Mouse (Mus musculus) neural tube, embryonic 14.5 days (tissue): ENCODE measurements around the gene 2010111I01Rik. TPM values are rescaled to one million over a fixed set of nuclear protein-coding genes. Genes with fewer than 3 reads are reported as not detected.
A peak's percentile ranks its signal among the peaks of the same experiment; 100 is the strongest.
"Not testable (repeated sequence)": the region's sequence is repeated elsewhere in the genome, so short reads cannot be mapped to it uniquely, and the experiment has no call there.

Source experiments
- ATAC-seq: fragments of 200-750 bp; cut with Nextera tagmentation; 2 replicates; pipeline ENCODE4 v1.8.0; 2017; ENCODE audit warnings: low read depth, mild to moderate bottlenecking, moderate TSS enrichment, moderate library complexity
- H3K27ac ChIP-seq: fragments of 300-500 bp; sonication (generic); 2 replicates; pipeline ENCODE4 v1.5.1; 2014; ENCODE audit warnings: low read depth, mild to moderate bottlenecking, control low read depth, low read length, moderate library complexity, mixed read lengths
- H3K27me3 ChIP-seq: fragments of 300-500 bp; sonication (generic); 2 replicates; pipeline ENCODE4 v1.6.1; 2014; ENCODE audit warnings: low read length; ENCODE audit not compliant: control insufficient read depth, insufficient read depth
- H3K36me3 ChIP-seq: fragments of 300-500 bp; sonication (generic); 2 replicates; pipeline ENCODE4 v1.6.1; 2014; ENCODE audit warnings: low read length, mixed read lengths; ENCODE audit not compliant: control insufficient read depth, insufficient read depth
- H3K4me1 ChIP-seq: fragments of 300-500 bp; sonication (generic); 2 replicates; pipeline ENCODE4 v1.6.1; 2014; ENCODE audit warnings: low read length; ENCODE audit not compliant: control insufficient read depth, insufficient read depth
- H3K4me2 ChIP-seq: fragments of 300-500 bp; sonication (generic); 2 replicates; pipeline ENCODE4 v1.6.1; 2014; ENCODE audit warnings: mild to moderate bottlenecking, low read depth, low read length, control low read depth
- H3K4me3 ChIP-seq: fragments of 300-500 bp; sonication (generic); 2 replicates; pipeline ENCODE4 v1.5.1; 2014; ENCODE audit warnings: low read depth, low read length, control low read depth, mixed read lengths
- H3K9ac ChIP-seq: fragments of 300-500 bp; sonication (generic); replicated peaks from 2 replicates; pipeline ENCODE4 v1.6.1; 2014; ENCODE audit warnings: low read depth, mild to moderate bottlenecking, control low read depth, low read length, mixed read lengths
- H3K9me3 ChIP-seq: fragments of 300-500 bp; sonication (generic); 2 replicates; pipeline ENCODE4 v1.6.1; 2016; ENCODE audit warnings: low read length; ENCODE audit not compliant: control insufficient read depth
- WGBS: fragments of 180-500 bp; shearing (Covaris S2); extraction: QIAGEN DNeasy Blood & Tissue Kit; methylation state at CpG from one replicate; pipeline ENCODE4 v1.1.7; 2014; 5-methylcytosine and 5-hydroxymethylcytosine counted together
- polyA plus RNA-seq: library from polyadenylated mRNA; unstranded; fragments of >200 nt; fragmentation: Nextera tagmentation; extraction: Ambion mirVana; gene quantifications from 2 replicates; pipeline ENCODE4 v1.2.1, GENCODE M21; 2014

2010111I01Rik gene
- polyA plus RNA-seq, 1 experiment from 2014 or later: 28.8 TPM

GRCm38 (mm10) chr13:63337239-63337960 lies 372.7 kb downstream of the 2010111I01Rik start:
- Histone ChIP-seq H3K9ac (no peak overlapping the region), H3K27ac (no peak overlapping the region), H3K4me3 (no peak overlapping the region)

GRCm38 (mm10) chr13:63339946-63340345 lies 375.3 kb downstream of the 2010111I01Rik start:
- ATAC-seq: no peak
- no peak overlapping the region for H3K4me2 ChIP-seq
- WGBS: 92% methylated on average over 4 of the region's 4 CpGs

More at GRCm38 (mm10) chr13:63337239-63337960, 372.7 kb downstream of the 2010111I01Rik start:
- Histone ChIP-seq H3K36me3 (no peaks in the 10 kb centered on the region), H3K4me1 (peaks cover 10% of the 10 kb centered on the region; the same call in 1 of the 2 replicates), H3K27me3 (no peaks in the 10 kb centered on the region), H3K4me2 (no peak overlapping the region; the same call in 1 of the 2 replicates), H3K9me3 (no peaks in the 10 kb centered on the region)
- WGBS: 46% methylated on average over 8 of the region's 8 CpGs
- ATAC-seq: peak; percentile 54; the same call in 1 of the 2 replicates

GRCm38 (mm10) chr13:63342781-63343180 lies 378.1 kb downstream of the 2010111I01Rik start:
- WGBS: 82% methylated on average over 2 of the region's 2 CpGs
- Histone ChIP-seq H3K9me3 (no peaks in the 10 kb centered on the region), H3K4me1 (peaks cover 1% of the 10 kb centered on the region; the same call in 1 of the 2 replicates), H3K9ac (no peak overlapping the region), H3K36me3 (no peaks in the 10 kb centered on the region), H3K27ac (no peak overlapping the region), H3K27me3 (no peaks in the 10 kb centered on the region), H3K4me2 (no peak overlapping the region), H3K4me3 (no peak overlapping the region)
- ATAC-seq: no peak

More at GRCm38 (mm10) chr13:63339946-63340345, 375.3 kb downstream of the 2010111I01Rik start:
- H3K9me3 ChIP-seq: no peaks in the 10 kb centered on the region
- H3K27me3 ChIP-seq: no peaks in the 10 kb centered on the region
- no peaks in the 10 kb centered on the region for H3K36me3 ChIP-seq
- H3K4me3 ChIP-seq: no peak overlapping the region
- no peak overlapping the region for H3K9ac ChIP-seq
- H3K4me1 ChIP-seq: peaks cover 10% of the 10 kb centered on the region; the same call in 1 of the 2 replicates
- H3K27ac ChIP-seq: no peak overlapping the region

GRCm38 (mm10) chr13:63344481-63344880 lies 379.8 kb downstream of the 2010111I01Rik start:
- H3K9ac ChIP-seq: no peak overlapping the region
- no peak overlapping the region for H3K27ac ChIP-seq
- no peak for ATAC-seq
- H3K4me1 ChIP-seq: no peaks in the 10 kb centered on the region
- H3K36me3 ChIP-seq: no peaks in the 10 kb centered on the region
- 98% methylated on average over 3 of the region's 3 CpGs for WGBS
- no peaks in the 10 kb centered on the region for H3K9me3 ChIP-seq
- H3K27me3 ChIP-seq: no peaks in the 10 kb centered on the region
- no peak overlapping the region for H3K4me3 ChIP-seq
- H3K4me2 ChIP-seq: no peak overlapping the region

DNA sequence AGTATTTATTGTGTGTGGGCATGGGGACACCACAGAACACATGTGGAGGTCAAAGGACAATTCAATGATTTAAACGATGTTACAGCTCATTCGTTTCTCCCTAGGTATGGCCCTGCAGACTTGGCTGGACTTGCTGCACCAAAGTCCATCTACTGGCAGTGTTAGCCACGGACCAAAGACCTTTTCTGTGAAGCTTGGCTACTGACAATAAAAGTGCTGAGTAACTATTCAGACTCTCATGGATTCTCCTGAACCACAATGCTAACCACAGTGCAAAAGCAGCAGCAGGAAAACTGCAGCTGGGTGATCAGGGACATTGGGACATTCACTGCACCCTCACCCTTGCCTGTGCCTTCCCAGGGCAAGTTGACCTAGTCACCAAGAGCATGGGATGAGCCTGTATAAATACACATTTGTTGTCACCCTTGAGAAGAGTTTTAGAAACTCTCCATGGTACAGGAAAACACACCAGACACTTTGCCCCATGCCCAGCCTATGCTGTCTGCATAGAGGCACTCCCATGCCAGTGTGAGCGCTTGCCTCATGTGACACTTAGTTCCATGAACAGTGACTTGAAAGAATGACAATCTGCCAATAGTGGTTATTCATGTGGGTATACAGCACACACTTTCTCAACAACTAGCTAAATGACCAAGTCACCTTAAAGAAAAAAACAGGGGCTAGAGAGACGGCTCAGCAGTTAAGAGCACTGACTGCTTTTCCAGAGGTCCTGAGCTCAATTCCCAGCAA lies 381.0 kb downstream of the 2010111I01Rik start:
- H3K4me1 ChIP-seq: no peaks in the 10 kb centered on the region
- H3K27ac ChIP-seq: no peak overlapping the region
- no peaks in the 10 kb centered on the region for H3K36me3 ChIP-seq
- WGBS: 66% methylated on average over 5 of the region's 5 CpGs
- no peak overlapping the region for H3K4me3 ChIP-seq
- no peaks in the 10 kb centered on the region for H3K9me3 ChIP-seq
- H3K27me3 ChIP-seq: no peaks in the 10 kb centered on the region
- no peak overlapping the region for H3K9ac ChIP-seq
- H3K4me2 ChIP-seq: no peak overlapping the region
- ATAC-seq: no peak

- no peaks in the 10 kb centered on the region for H3K9me3 ChIP-seq
- H3K27me3 ChIP-seq: no peaks in the 10 kb centered on the region
- no peak overlapping the region for H3K4me3 ChIP-seq
- ATAC-seq: no peak
- H3K36me3 ChIP-seq: no peaks in the 10 kb centered on the region
- WGBS: 86% methylated on average over 2 of the region's 2 CpGs
- no peaks in the 10 kb centered on the region for H3K4me1 ChIP-seq
- no peak overlapping the region for H3K27ac ChIP-seq
- no peak overlapping the region for H3K9ac ChIP-seq
- no peak overlapping the region for H3K4me2 ChIP-seq
Observed at GRCm38 (mm10) chr13:63347639-63348038, 382.9 kb downstream of the 2010111I01Rik start.

DNA sequence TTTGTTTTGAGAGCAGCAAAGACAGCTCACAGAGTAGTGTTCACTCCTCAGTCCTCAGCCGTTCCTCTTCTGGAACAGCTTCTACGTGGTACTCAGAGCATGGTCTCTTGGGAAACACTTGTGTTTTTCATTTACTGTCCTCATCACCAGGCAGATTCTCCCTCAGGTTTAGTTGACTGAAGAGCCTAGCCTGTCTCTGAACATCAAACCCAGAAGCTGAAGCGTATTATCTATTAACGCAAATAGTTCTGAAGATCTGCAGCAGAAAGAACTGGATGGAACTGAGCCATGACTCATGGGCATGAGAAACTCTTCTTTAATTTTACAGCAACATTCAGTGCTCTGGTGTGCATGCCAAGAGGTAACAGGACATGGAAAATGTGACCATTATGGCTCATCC lies 385.4 kb downstream of the 2010111I01Rik start:
- Histone ChIP-seq H3K27ac (no peak overlapping the region), H3K4me3 (no peak overlapping the region), H3K36me3 (no peaks in the 10 kb centered on the region), H3K9me3 (no peaks in the 10 kb centered on the region), H3K4me2 (no peak overlapping the region), H3K27me3 (no peaks in the 10 kb centered on the region), H3K9ac (no peak overlapping the region), H3K4me1 (no peaks in the 10 kb centered on the region)
- WGBS: 82% methylated on average over 4 of the region's 4 CpGs
- no peak for ATAC-seq

GRCm38 (mm10) chr13:63353312-63353711 lies 388.6 kb downstream of the 2010111I01Rik start:
- not testable (repeated sequence) for H3K9me3 ChIP-seq, ATAC-seq, H3K27ac ChIP-seq, H3K4me3 ChIP-seq, H3K4me1 ChIP-seq, H3K9ac ChIP-seq, H3K4me2 ChIP-seq, H3K36me3 ChIP-seq, H3K27me3 ChIP-seq
- 91% methylated on average over 4 of the region's 4 CpGs for WGBS

DNA sequence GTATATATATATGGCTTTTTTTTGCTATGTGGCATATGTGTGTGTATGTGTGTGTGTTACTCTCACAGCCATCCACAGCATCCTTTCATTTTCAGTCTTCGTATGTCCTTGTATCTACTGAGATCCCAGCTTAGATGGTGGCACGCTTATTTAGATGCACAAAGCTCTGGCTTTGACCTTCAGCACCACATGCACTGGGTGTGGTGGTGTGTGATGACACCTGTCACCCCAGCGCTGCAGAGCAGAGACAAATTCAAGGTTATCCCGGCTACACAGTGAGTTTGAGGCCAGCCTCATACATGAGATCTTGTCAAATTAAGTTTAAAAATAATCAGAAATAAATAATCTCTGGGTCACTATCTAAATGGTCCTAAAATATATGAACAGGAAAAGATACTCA lies 391.4 kb downstream of the 2010111I01Rik start:
- no peak for ATAC-seq
- no peaks in the 10 kb centered on the region for H3K9me3 ChIP-seq
- WGBS: 95% methylated on average over 4 of the region's 4 CpGs
- no peak overlapping the region for H3K9ac ChIP-seq
- H3K4me1 ChIP-seq: no peaks in the 10 kb centered on the region
- H3K36me3 ChIP-seq: no peaks in the 10 kb centered on the region
- no peak overlapping the region for H3K4me3 ChIP-seq
- no peak overlapping the region for H3K27ac ChIP-seq
- H3K27me3 ChIP-seq: no peaks in the 10 kb centered on the region
- H3K4me2 ChIP-seq: no peak overlapping the region
